24 mouse cellular contexts compared by ENCODE assay signal in genomic region chr7:117451212-117451611, GRCm38 (mm10).
DNase-seq lines count a peak whose midpoint lies in the region; ATAC-seq and TF ChIP-seq lines count a peak whose summit lies in the region.
"Had no signal": no experiment of that assay in that cellular context is flagged by ENCODE, and none has a peak within 500 bp of the region (broad histone marks: within the 10 kb centered on the region; RNA-seq: fewer than 3 reads in every experiment).

No protein-coding gene starts in this region.

- no peak for DNase-seq in forebrain, embryonic 10.5 days (ENCODE audit: extremely low spot score, low spot score)
- DNase-seq in heart, adult 2 months: no peak
- no peak for DNase-seq in Patski (ENCODE audit: low read depth, low spot score)
- DNase-seq in gastrocnemius, postnatal 4 days (ENCODE audit: low spot score in 2 of 2): no peak
- DNase-seq: adrenal gland, postnatal 36 days; cerebellum, adult 9-10 months; kidney, adult 9 months; kidney, postnatal 14 days; left cerebral cortex, postnatal 4 days; liver, postnatal 0 days; right cerebral cortex, adult 18-20 months; right cerebral cortex, postnatal 4 days had no signal

- no peaks in the 10 kb centered on the region for H3K79me2 ChIP-seq in heart, adult 2 months (replicated peaks; ENCODE audit: control insufficient read depth, insufficient read depth, low read length)

- no peak for ATAC-seq in forebrain, embryonic 16.5 days
- peak; percentile 48; the same call in 1 of the 2 replicates for ATAC-seq in heart, embryonic 15.5 days (replicated peaks; ENCODE audit: insufficient number of reproducible peaks, insufficient read depth, low FRiP score, low read depth)
- peak; percentile 66 for ATAC-seq in Patski
- ATAC-seq in limb, embryonic 13.5 days (ENCODE audit: low FRiP score, low read depth): peak; percentile 40; the same call in 1 of the 2 replicates
- ATAC-seq: CD4-positive, CD25-positive, alpha-beta regulatory T cell, adult 4 months; forebrain, embryonic 14.5 days; liver, postnatal 0 days; lung, postnatal 0 days; midbrain, embryonic 16.5 days had no signal

- intact Hi-C loops in heart, adult 2 months (cut with DNase I): no loop called here

- H3K27me3 ChIP-seq in forebrain, embryonic 10.5 days (ENCODE audit: poor library complexity, severe bottlenecking): no peaks in the 10 kb centered on the region
- H3K27me3 ChIP-seq in forebrain, embryonic 16.5 days (replicated peaks; ENCODE audit: control insufficient read depth, insufficient read depth, low read length): no peaks in the 10 kb centered on the region
- H3K27me3 ChIP-seq in heart, embryonic 15.5 days: no peaks in the 10 kb centered on the region
- no peaks in the 10 kb centered on the region for H3K27me3 ChIP-seq in heart, adult 2 months (ENCODE audit: control insufficient read depth, insufficient read depth, low read length)
- H3K27me3 ChIP-seq in Patski: no peaks in the 10 kb centered on the region
- no peaks in the 10 kb centered on the region for H3K27me3 ChIP-seq in limb, embryonic 13.5 days
- H3K27me3 ChIP-seq: embryonic facial prominence, embryonic 13.5 days; neural tube, embryonic 13.5 days had no signal

- H3K27ac ChIP-seq in forebrain, embryonic 10.5 days: 0 out of 2 replicates have a peak overlapping the region, but pooled peaks have one; percentile 15
- H3K27ac ChIP-seq in forebrain, embryonic 16.5 days (ENCODE audit: low read length): no peak overlapping the region
- peak overlapping the region; percentile 52 for H3K27ac ChIP-seq in heart, embryonic 15.5 days
- H3K27ac ChIP-seq in heart, adult 2 months: no peak overlapping the region
- no peak overlapping the region for H3K27ac ChIP-seq in limb, embryonic 13.5 days
- H3K27ac ChIP-seq: embryonic facial prominence, embryonic 13.5 days; neural tube, embryonic 13.5 days had no signal

- H3K4me1 ChIP-seq in forebrain, embryonic 10.5 days: peaks cover 23% of the 10 kb centered on the region
- H3K4me1 ChIP-seq in forebrain, embryonic 16.5 days (replicated peaks; ENCODE audit: control insufficient read depth, insufficient read depth, low read length): peaks cover 5% of the 10 kb centered on the region
- H3K4me1 ChIP-seq in heart, embryonic 15.5 days (replicated peaks): peaks cover 19% of the 10 kb centered on the region
- H3K4me1 ChIP-seq in heart, adult 2 months (ENCODE audit: control insufficient read depth, insufficient read depth, low read length): no peaks in the 10 kb centered on the region
- peaks cover 11% of the 10 kb centered on the region for H3K4me1 ChIP-seq in limb, embryonic 13.5 days

- H3K9ac ChIP-seq in forebrain, embryonic 16.5 days (replicated peaks; ENCODE audit: low read depth, low read length): no peak overlapping the region
- no peak overlapping the region for H3K9ac ChIP-seq in heart, embryonic 15.5 days
- no peak overlapping the region for H3K9ac ChIP-seq in heart, adult 2 months (ENCODE audit: low read depth, low read length)
- no peak overlapping the region for H3K9ac ChIP-seq in limb, embryonic 13.5 days
- H3K9ac ChIP-seq: embryonic facial prominence, embryonic 13.5 days; liver, postnatal 0 days; neural tube, embryonic 13.5 days had no signal

- POLR2A ChIA-PET in Patski (lab: Charles Lee): interaction anchor here (1.1 kb wide), 1 partner anchor 123 kb away, joined by 6 read pairs; no protein-coding TSS in a partner anchor

- no peak for TF ChIP-seq CTCF in heart, adult 2 months (IDR thresholded peaks at IDR 0.05)
- TF ChIP-seq CTCF in Patski (IDR thresholded peaks at IDR 0.05): no peak

- H3K9me3 ChIP-seq in forebrain, embryonic 10.5 days: no peaks in the 10 kb centered on the region; the same call in 1 of the 2 replicates
- no peaks in the 10 kb centered on the region for H3K9me3 ChIP-seq in forebrain, embryonic 16.5 days (ENCODE audit: control insufficient read depth, low read length)
- no peaks in the 10 kb centered on the region for H3K9me3 ChIP-seq in heart, embryonic 15.5 days (replicated peaks)
- no peaks in the 10 kb centered on the region for H3K9me3 ChIP-seq in limb, embryonic 13.5 days
- H3K9me3 ChIP-seq: embryonic facial prominence, embryonic 13.5 days; midbrain, embryonic 10.5 days; neural tube, embryonic 13.5 days had no signal

- H3K36me3 ChIP-seq in forebrain, embryonic 10.5 days (replicated peaks): peaks cover 11% of the 10 kb centered on the region
- H3K36me3 ChIP-seq in forebrain, embryonic 16.5 days (ENCODE audit: control insufficient read depth, insufficient read depth): no peaks in the 10 kb centered on the region
- H3K36me3 ChIP-seq in heart, embryonic 15.5 days: no peaks in the 10 kb centered on the region
- H3K36me3 ChIP-seq in heart, adult 2 months (ENCODE audit: control insufficient read depth, insufficient read depth, low read length): no peaks in the 10 kb centered on the region
- H3K36me3 ChIP-seq in limb, embryonic 13.5 days: no peaks in the 10 kb centered on the region
- H3K36me3 ChIP-seq: embryonic facial prominence, embryonic 13.5 days; neural tube, embryonic 13.5 days had no signal

- TF ChIP-seq EP300 in heart, adult 2 months (IDR thresholded peaks at IDR 0.05; ENCODE audit: insufficient read depth, low read depth, low read length): no peak

- CTCF ChIA-PET in Patski (lab: Charles Lee): no interaction called here

- no peak overlapping the region for H3K4me2 ChIP-seq in forebrain, embryonic 16.5 days (ENCODE audit: low read length)
- no peak overlapping the region for H3K4me2 ChIP-seq in heart, embryonic 15.5 days
- H3K4me2 ChIP-seq in limb, embryonic 13.5 days (replicated peaks): no peak overlapping the region
- H3K4me2 ChIP-seq: embryonic facial prominence, embryonic 13.5 days; liver, embryonic 11.5 days; neural tube, embryonic 13.5 days had no signal

- TF ChIP-seq POLR2A in heart, adult 2 months (IDR thresholded peaks at IDR 0.05; ENCODE audit: insufficient read depth, low read depth, low read length): no peak

- H3K4me3 ChIP-seq in forebrain, embryonic 10.5 days: no peak overlapping the region
- H3K4me3 ChIP-seq in forebrain, embryonic 16.5 days (replicated peaks; ENCODE audit: low read length): no peak overlapping the region
- H3K4me3 ChIP-seq in heart, embryonic 15.5 days: no peak overlapping the region
- no peak overlapping the region for H3K4me3 ChIP-seq in heart, adult 2 months
- no peak overlapping the region for H3K4me3 ChIP-seq in limb, embryonic 13.5 days
- H3K4me3 ChIP-seq: embryonic facial prominence, embryonic 13.5 days; midbrain, embryonic 10.5 days; myocyte; neural tube, embryonic 13.5 days had no signal

- in situ Hi-C loops in Patski (cut with MboI; ENCODE audit: low pct_unique_long_range_greater_than_20kb): no loop called here

Comparison
In these comparisons a context has a peak if more than half of its experiments do, and no peak if none do; other contexts are left out.
1. H3K27ac ChIP-seq: peak in forebrain, embryonic 10.5 days (single experiment) and heart, embryonic 15.5 days (single experiment); none in forebrain, embryonic 16.5 days (single experiment), heart, adult 2 months (single experiment) and limb, embryonic 13.5 days (single experiment).